Mouse (Mus musculus) CH12.LX (cell line): ENCODE results near the gene Nup153.
A peak's percentile ranks its signal among the peaks of the same experiment; 100 is the strongest.

Experiments used
- CTCF ChIP-seq, 2 experiments: IDR thresholded peaks in 1 of 2; conservative IDR thresholded peaks in 1 of 2; 2 replicates each; pipeline ENCODE4 v1.5.1; 2011 to 2012; ENCODE audit warnings: low read depth in 2 of 2, low read length in 2 of 2, improper control_type of control experiment in 1 of 2, inconsistent platforms in 1 of 2, mild to moderate bottlenecking in 1 of 2, moderate library complexity in 1 of 2
- MAX ChIP-seq: IDR thresholded peaks from 2 replicates; pipeline ENCODE4 v1.6.1; 2011; ENCODE audit warnings: low read length, improper control_type of control experiment
- MEF2A ChIP-seq: IDR thresholded peaks from 2 replicates; pipeline ENCODE4 v1.6.1; 2014; ENCODE audit warnings: low read depth, mild to moderate bottlenecking, inconsistent platforms, low read length, improper control_type of control experiment, borderline replicate concordance
- MXI1 ChIP-seq: IDR thresholded peaks from 2 replicates; pipeline ENCODE4 v1.6.1; 2011; ENCODE audit warnings: mild to moderate bottlenecking, low read depth, low read length, improper control_type of control experiment
- NELFE ChIP-seq: IDR thresholded peaks from 2 replicates; pipeline ENCODE4 v1.6.1; 2011; ENCODE audit warnings: low read depth, low read length, improper control_type of control experiment
- PAX5 ChIP-seq: IDR thresholded peaks from 2 replicates; pipeline ENCODE4 v1.6.1; 2012; ENCODE audit warnings: low read length, inconsistent platforms, mixed read lengths
- POLR2A ChIP-seq: IDR thresholded peaks from 2 replicates; pipeline ENCODE4 v1.6.1; 2011; ENCODE audit warnings: low read depth, mild to moderate bottlenecking, improper control_type of control experiment, low read length
- TBP ChIP-seq: conservative IDR thresholded peaks from 2 replicates; pipeline ENCODE4 v1.6.1; 2011; ENCODE audit warnings: low read depth, low read length, improper control_type of control experiment
- USF1 ChIP-seq: IDR thresholded peaks from 2 replicates; pipeline ENCODE4 v1.6.1; 2014; ENCODE audit warnings: low read depth, mild to moderate bottlenecking, inconsistent platforms, low read length, improper control_type of control experiment
- ZMIZ1 ChIP-seq: IDR thresholded peaks from 2 replicates; pipeline ENCODE4 v1.6.1; 2012; ENCODE audit warnings: low read depth, mild to moderate bottlenecking, inconsistent platforms, low read length, improper control_type of control experiment

GRCm38 (mm10) chr13:46727038-46727836, 503 bp downstream of the Nup153 start:
- TF ChIP-seq ZMIZ1 = no peak
- no peak for TF ChIP-seq TBP
- peak; percentile 59; the same call in 1 of the 2 replicates for TF ChIP-seq MAX
- no peak for TF ChIP-seq NELFE
- no peak for TF ChIP-seq CTCF (conservative IDR thresholded peaks at IDR 0.05 in 1 of 2, IDR thresholded peaks at IDR 0.05 in 1 of 2; ENCODE audit: low read depth in 2 of 2, low read length in 2 of 2)
- TF ChIP-seq MEF2A = no peak
- peak; percentile 81 for TF ChIP-seq MXI1
- TF ChIP-seq POLR2A = no peak; the same call in 1 of the 2 replicates
- no peak for TF ChIP-seq PAX5
- TF ChIP-seq USF1 = no peak; the same call in 1 of the 2 replicates
